Mouse (Mus musculus) retina, postnatal 1 day (tissue): ENCODE measurements around the gene Bpifa5.
"Not testable (repeated sequence)": the region's sequence is repeated elsewhere in the genome, so short reads cannot be mapped to it uniquely, and the experiment has no call there.

Experiments
- DNase-seq: peaks from one replicate; pipeline ENCODE4 v3.0.0-alpha.2; 2012

Gene Bpifa5

GRCm38 (mm10) chr2:154162307-154162706, at the start of gene Bpifa5:
Gene Bpifa5, plus strand, starts transcription at chr2:154162607.
- no peak for DNase-seq

GRCm38 (mm10) chr2:154117381-154117780, 45.0 kb upstream of the Bpifa5 start:
- DNase-seq: no peak

- no peak for DNase-seq
Observed at GRCm38 (mm10) chr2:154130120-154130519, 32.3 kb upstream of the Bpifa5 start, which contains the start of gene Bpifa3. Gene Bpifa3, plus strand, starts transcription at chr2:154130336.

- DNase-seq: no peak
Observed at GRCm38 (mm10) chr2:154142580-154142979, 19.8 kb upstream of the Bpifa5 start, which contains the start of gene Bpifa1. Gene Bpifa1, plus strand, starts transcription at chr2:154142880.

GRCm38 (mm10) chr2:154143735-154144134, 18.7 kb upstream of the Bpifa5 start:
- DNase-seq: peak; percentile 3

GRCm38 (mm10) chr2:154147496-154147895, 14.9 kb upstream of the Bpifa5 start:
- no peak for DNase-seq

- DNase-seq: peak; percentile 73
Observed at GRCm38 (mm10) chr2:154158433-154158832, 4.0 kb upstream of the Bpifa5 start.

GRCm38 (mm10) chr2:154163306-154163705, 899 bp downstream of the Bpifa5 start:
- DNase-seq: no peak

GRCm38 (mm10) chr2:154169172-154169571, 6.8 kb downstream of the Bpifa5 start:
- DNase-seq: no peak

GRCm38 (mm10) chr2:154171621-154172020, 9.2 kb downstream of the Bpifa5 start:
- no peak for DNase-seq

GRCm38 (mm10) chr2:154173313-154173712, 10.9 kb downstream of the Bpifa5 start:
- DNase-seq: peak; percentile 54

- not testable (repeated sequence) for DNase-seq
Observed at GRCm38 (mm10) chr2:154181900-154182299, 19.5 kb downstream of the Bpifa5 start.

- DNase-seq: not testable (repeated sequence)
Observed at GRCm38 (mm10) chr2:154183061-154183460, 20.7 kb downstream of the Bpifa5 start.

GRCm38 (mm10) chr2:154185319-154185718, 22.9 kb downstream of the Bpifa5 start:
- DNase-seq: no peak

- DNase-seq: no peak
Observed at GRCm38 (mm10) chr2:154185748-154186147, 23.3 kb downstream of the Bpifa5 start.

GRCm38 (mm10) chr2:154187468-154187867, 25.1 kb downstream of the Bpifa5 start:
- peak; percentile 49 for DNase-seq

- no peak for DNase-seq
Observed at GRCm38 (mm10) chr2:154189877-154190434, 27.5 kb downstream of the Bpifa5 start.

- no peak for DNase-seq
Observed at GRCm38 (mm10) chr2:154190546-154191258, 28.3 kb downstream of the Bpifa5 start, which contains the start of gene Bpifb1. Gene Bpifb1, plus strand, starts transcription at chr2:154190818.

- no peak for DNase-seq
Observed at GRCm38 (mm10) chr2:154192141-154192540, 29.7 kb downstream of the Bpifa5 start.

- no peak for DNase-seq
Observed at GRCm38 (mm10) chr2:154193071-154193470, 30.7 kb downstream of the Bpifa5 start.

- no peak for DNase-seq
Observed at GRCm38 (mm10) chr2:154193994-154194504, 31.6 kb downstream of the Bpifa5 start.

- DNase-seq: no peak
Observed at GRCm38 (mm10) chr2:154197036-154197435, 34.6 kb downstream of the Bpifa5 start.

- no peak for DNase-seq
Observed at GRCm38 (mm10) chr2:154204630-154205029, 42.2 kb downstream of the Bpifa5 start.

- peak; percentile 38 for DNase-seq
Observed at GRCm38 (mm10) chr2:154206908-154207307, 44.5 kb downstream of the Bpifa5 start.
